Mouse (Mus musculus) cortical plate, adult 2 months (tissue): ENCODE measurements at regions not wholly inside any gene's neighbourhood (a gene's known extent, or its start where the extent isn't known, plus 50 kb on each side); places are given as distances from the start of the nearest gene placed in this dataset.

Source experiments
- CTCF ChIP-seq: fragments of 200-500 bp; IDR thresholded peaks from 2 replicates; pipeline ENCODE4 v1.5.1; 2011; ENCODE audit warnings: mild to moderate bottlenecking, control low read depth, low read length; ENCODE audit not compliant: insufficient read depth; ENCODE audit errors: extremely low read depth
- POLR2A ChIP-seq: fragments of 200-500 bp; IDR thresholded peaks from 2 replicates; pipeline ENCODE4 v1.6.1; 2011; ENCODE audit warnings: mild to moderate bottlenecking, low read length, control low read depth; ENCODE audit not compliant: insufficient read depth; ENCODE audit errors: extremely low read depth

DNA sequence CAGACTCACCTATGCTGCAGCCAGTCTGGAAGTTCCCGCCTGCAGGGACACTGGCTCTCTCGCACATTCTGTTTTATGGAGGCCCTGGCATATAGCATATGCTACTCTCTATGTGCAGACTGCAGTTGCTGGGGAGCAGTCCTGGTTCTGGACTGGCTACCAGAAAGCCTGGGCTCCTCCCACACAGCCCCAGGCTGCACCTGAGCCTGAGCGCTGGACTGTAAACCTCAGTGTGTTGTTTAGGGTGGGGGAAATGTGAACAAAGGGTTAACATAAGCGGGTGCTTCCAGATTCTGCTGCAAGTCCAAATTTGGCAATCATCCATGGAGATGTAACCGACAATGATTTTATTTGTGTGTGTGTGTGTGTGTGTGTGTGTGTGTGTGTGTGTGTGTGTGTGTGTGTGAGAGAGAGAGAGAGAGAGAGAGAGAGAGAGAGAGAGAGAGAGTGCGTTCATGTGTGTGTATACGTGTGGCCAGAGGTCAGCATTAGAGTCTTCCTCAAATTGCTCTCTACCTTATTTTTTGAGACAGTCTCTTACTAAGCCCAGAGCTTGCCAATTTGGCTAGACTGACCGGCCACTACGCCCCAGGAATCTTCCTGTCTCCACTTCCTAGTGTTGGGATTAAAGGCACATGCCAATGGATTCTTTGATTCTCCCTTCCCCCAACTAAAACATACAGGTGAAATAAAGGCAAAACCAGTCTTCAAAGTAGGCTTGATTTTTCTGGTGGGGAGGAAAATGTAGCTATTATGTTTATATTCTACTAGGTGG is 192.7 kb upstream of the Ctbp2 start:
- TF ChIP-seq POLR2A (no peak), CTCF (no peak)
